Mouse (Mus musculus): ENCODE measurements around the gene Fan1. TPM values are rescaled to one million over a fixed set of nuclear protein-coding genes. Genes with fewer than 3 reads are reported as not detected.

The Fan1 gene
- polyA plus RNA-seq, 1 experiment from 2014 or later, result 1.6 TPM

DNA sequence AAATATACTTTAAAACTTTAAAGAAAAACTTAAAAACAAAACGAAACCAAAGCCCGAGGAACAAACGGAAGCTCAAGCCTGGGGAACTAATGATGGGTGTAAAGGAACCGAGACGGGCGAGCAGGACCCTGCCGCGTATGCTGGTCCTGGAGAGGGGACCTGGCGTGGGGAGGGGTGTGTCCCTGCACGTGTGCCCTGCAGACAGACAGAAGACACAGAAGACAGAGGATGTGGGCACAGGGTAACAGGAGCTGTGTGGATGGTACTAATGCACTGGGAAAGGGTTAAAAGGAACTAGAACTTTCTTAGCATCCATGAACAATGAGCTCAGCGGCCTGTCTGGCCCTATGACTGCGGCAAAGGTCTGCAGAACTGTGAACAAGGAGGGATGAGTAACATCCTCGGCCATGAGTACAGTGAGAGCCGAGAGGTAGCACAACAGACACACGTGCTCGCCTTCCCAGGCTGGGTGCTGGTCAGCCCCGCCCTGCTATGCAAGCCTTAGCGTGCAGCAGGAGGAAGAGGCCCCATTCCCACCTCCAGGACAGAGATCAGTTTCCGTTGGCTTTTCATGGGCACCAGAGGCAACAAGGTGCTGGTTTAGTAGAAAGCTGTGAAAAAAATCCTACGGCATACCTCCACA, 13.8 kb downstream of the Fan1 start:
- DNase-seq (no peak), ATAC-seq (peak; percentile 38; the same call in 1 of the 2 replicates)
- TF ChIP-seq CTCF (IDR thresholded peaks at IDR 0.05; ENCODE audit: low read depth) (no peak), EP300 (IDR thresholded peaks at IDR 0.05; ENCODE audit: low read depth) (no peak)
- H3K9ac ChIP-seq (replicated peaks), result no peak overlapping the region
- H3K27me3 ChIP-seq (ENCODE audit: insufficient read depth, low read length), result no peaks in the 10 kb centered on the region
- no peaks in the 10 kb centered on the region for H3K4me1 ChIP-seq (ENCODE audit: insufficient read depth)
- no peak overlapping the region for H3K27ac ChIP-seq (ENCODE audit: low read depth)
- H3K4me3 ChIP-seq (ENCODE audit: low read depth, low read length), result no peak overlapping the region
- no peak overlapping the region for H3K4me2 ChIP-seq (ENCODE audit: low read depth, low read length)
- no peaks in the 10 kb centered on the region for H3K9me3 ChIP-seq (ENCODE audit: low read length)
- WGBS (ENCODE audit: insufficient replicate concordance), result 79% methylated on average over 20 of the region's 20 CpGs
- peaks cover 35% of the 10 kb centered on the region for H3K36me3 ChIP-seq (replicated peaks; ENCODE audit: insufficient read depth, low read length)

DNA sequence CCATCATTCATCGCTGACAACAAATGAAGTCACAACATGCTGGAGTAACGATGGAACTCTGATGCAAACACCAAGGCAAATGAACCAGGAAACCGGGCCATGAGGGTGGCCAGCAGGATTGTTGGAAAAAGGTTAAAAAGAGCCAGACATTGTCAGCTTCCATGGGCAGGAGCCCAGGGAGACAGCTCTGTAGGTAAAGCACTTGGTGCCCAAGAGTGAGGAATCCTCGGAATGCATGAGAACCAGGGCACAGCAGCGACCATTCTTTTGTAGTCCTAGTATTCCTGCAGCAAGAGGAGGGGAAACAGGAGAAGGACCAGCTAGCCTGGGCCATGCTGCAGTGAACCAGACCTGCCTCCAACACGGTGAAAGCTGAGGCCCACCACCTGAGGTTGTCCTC, 15.2 kb downstream of the Fan1 start:
- 75% methylated on average over 6 of the region's 6 CpGs for WGBS (ENCODE audit: insufficient replicate concordance)
- Histone ChIP-seq H3K4me1 (ENCODE audit: insufficient read depth) (no peaks in the 10 kb centered on the region), H3K27me3 (ENCODE audit: insufficient read depth, low read length) (no peaks in the 10 kb centered on the region), H3K4me3 (ENCODE audit: low read depth, low read length) (no peak overlapping the region), H3K36me3 (replicated peaks; ENCODE audit: insufficient read depth, low read length) (peaks cover 22% of the 10 kb centered on the region), H3K9ac (replicated peaks) (no peak overlapping the region), H3K27ac (ENCODE audit: low read depth) (no peak overlapping the region), H3K4me2 (ENCODE audit: low read depth, low read length) (no peak overlapping the region), H3K9me3 (ENCODE audit: low read length) (no peaks in the 10 kb centered on the region)
- ATAC-seq (no peak), DNase-seq (no peak)
- TF ChIP-seq CTCF (IDR thresholded peaks at IDR 0.05; ENCODE audit: low read depth) (no peak), EP300 (IDR thresholded peaks at IDR 0.05; ENCODE audit: low read depth) (no peak)

DNA sequence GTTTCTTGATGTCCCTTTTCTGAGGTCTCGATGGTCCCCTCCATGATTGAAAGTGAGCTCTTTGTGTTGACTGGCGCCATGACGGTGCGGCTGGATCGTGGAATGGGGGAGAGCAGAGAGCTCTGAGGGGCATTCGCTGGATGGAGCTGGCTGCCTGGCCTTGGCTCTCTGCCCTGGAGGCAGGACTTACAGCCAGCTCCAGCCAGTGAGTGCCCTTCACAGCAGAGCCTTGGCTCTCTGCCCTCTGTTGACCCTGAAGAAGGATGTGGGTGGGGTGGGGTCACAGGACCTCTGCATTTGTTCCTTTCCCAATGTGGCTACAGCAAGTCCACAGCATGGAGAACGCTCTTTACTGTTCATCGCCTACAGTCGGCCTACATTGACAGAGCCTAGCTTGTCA, 16.5 kb downstream of the Fan1 start:
- peak; percentile 28 for DNase-seq

DNA sequence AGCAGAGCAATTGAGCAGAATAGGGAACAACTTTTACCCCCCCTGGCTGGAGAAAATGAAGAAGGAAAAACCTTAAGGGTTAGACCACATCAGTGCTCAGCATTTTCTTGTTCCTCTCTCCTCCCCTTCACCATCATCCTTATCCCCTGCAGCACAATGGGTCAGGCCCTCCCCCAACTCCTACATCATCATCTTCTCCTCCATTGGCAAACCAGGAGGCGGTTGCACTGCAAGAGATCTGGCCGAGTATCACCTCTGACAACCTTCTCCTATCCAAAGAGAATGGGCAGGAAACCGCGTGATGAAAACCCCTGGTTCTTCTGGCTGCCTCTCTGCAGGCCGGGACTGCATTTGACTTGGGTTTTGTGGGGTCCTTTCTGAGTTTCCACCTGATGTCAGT, 17.2 kb downstream of the Fan1 start:
- no peaks in the 10 kb centered on the region for H3K9me3 ChIP-seq (ENCODE audit: low read length)
- TF ChIP-seq CTCF (IDR thresholded peaks at IDR 0.05; ENCODE audit: low read depth), result no peak
- DNase-seq (no peak), ATAC-seq (no peak)
- 77% methylated on average over 5 of the region's 5 CpGs for WGBS (ENCODE audit: insufficient replicate concordance)
- H3K9ac ChIP-seq (replicated peaks), result no peak overlapping the region
- H3K4me3 ChIP-seq (ENCODE audit: low read depth, low read length), result no peak overlapping the region
- no peaks in the 10 kb centered on the region for H3K4me1 ChIP-seq (ENCODE audit: insufficient read depth)
- H3K36me3 ChIP-seq (replicated peaks; ENCODE audit: insufficient read depth, low read length), result peaks cover 8% of the 10 kb centered on the region; the same call in 1 of the 2 replicates
- H3K4me2 ChIP-seq (ENCODE audit: low read depth, low read length), result no peak overlapping the region
- no peaks in the 10 kb centered on the region for H3K27me3 ChIP-seq (ENCODE audit: insufficient read depth, low read length)
- no peak overlapping the region for H3K27ac ChIP-seq (ENCODE audit: low read depth)

More for the DNA sequence above, 16.5 kb downstream of the Fan1 start:
- no peak for TF ChIP-seq EP300 (IDR thresholded peaks at IDR 0.05; ENCODE audit: low read depth)
- Histone ChIP-seq H3K36me3 (replicated peaks; ENCODE audit: insufficient read depth, low read length) (peaks cover 15% of the 10 kb centered on the region; the same call in 1 of the 2 replicates), H3K27ac (ENCODE audit: low read depth) (peak overlapping the region; percentile 61), H3K9me3 (ENCODE audit: low read length) (no peaks in the 10 kb centered on the region), H3K9ac (replicated peaks) (no peak overlapping the region), H3K4me1 (ENCODE audit: insufficient read depth) (no peaks in the 10 kb centered on the region), H3K4me2 (ENCODE audit: low read depth, low read length) (no peak overlapping the region), H3K4me3 (ENCODE audit: low read depth, low read length) (no peak overlapping the region), H3K27me3 (ENCODE audit: insufficient read depth, low read length) (no peaks in the 10 kb centered on the region)
- WGBS (ENCODE audit: insufficient replicate concordance), result 88% methylated on average over 9 of the region's 9 CpGs
- ATAC-seq, result peak; percentile 48; the same call in 1 of the 2 replicates

DNA sequence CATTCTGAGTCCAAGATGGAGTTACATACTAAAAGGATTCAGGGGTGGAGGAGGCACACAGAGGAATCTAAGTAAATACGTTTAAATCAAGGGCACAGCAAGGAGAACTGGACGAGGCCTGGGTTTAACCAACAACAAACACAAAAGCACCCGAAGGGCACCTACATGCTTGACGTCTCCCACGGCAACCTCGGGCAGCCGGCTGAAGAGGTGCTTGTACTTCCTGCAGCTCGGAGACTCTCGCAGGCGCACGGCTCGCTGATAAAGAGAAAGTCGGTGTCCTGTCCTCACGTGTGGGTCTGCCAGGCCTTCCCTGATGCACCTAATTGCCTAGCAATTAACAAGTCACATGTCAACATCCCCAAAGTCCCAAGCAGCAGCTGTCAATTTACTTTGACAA, 19.7 kb downstream of the Fan1 start:
- Histone ChIP-seq H3K36me3 (replicated peaks; ENCODE audit: insufficient read depth, low read length) (no peaks in the 10 kb centered on the region), H3K27ac (ENCODE audit: low read depth) (no peak overlapping the region), H3K9ac (replicated peaks) (no peak overlapping the region), H3K27me3 (ENCODE audit: insufficient read depth, low read length) (no peaks in the 10 kb centered on the region), H3K4me2 (ENCODE audit: low read depth, low read length) (no peak overlapping the region), H3K4me3 (ENCODE audit: low read depth, low read length) (no peak overlapping the region), H3K9me3 (ENCODE audit: low read length) (no peaks in the 10 kb centered on the region), H3K4me1 (ENCODE audit: insufficient read depth) (no peaks in the 10 kb centered on the region)
- WGBS (ENCODE audit: insufficient replicate concordance), result 74% methylated on average over 14 of the region's 14 CpGs
- no peak for DNase-seq
- ATAC-seq, result no peak
- TF ChIP-seq CTCF (IDR thresholded peaks at IDR 0.05; ENCODE audit: low read depth) (no peak), EP300 (IDR thresholded peaks at IDR 0.05; ENCODE audit: low read depth) (no peak)

DNA sequence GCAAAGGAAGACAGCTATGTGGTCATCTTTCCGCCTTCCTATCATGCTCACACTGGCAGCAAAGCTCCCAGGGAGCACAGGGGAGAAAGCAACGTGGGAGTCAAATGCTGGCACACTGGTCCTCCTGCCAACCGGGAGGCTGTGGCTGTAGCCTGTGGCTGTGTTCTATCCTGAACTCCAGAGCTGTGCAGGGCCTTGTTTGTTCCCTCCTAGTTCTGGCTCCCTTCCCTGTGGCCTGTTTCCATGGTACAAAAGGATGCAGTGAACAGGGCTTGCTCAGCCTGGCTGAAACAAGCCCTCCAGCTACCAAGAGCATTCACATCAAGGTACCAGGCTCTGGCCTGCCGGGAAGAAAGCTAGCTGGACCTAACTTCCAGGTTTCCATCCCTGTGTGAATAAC, 22.8 kb downstream of the Fan1 start:
- no peak overlapping the region for H3K27ac ChIP-seq (ENCODE audit: low read depth)
- 72% methylated on average over 4 of the region's 4 CpGs for WGBS (ENCODE audit: insufficient replicate concordance)
- ATAC-seq (no peak), DNase-seq (no peak)
- H3K27me3 ChIP-seq (ENCODE audit: insufficient read depth, low read length), result no peaks in the 10 kb centered on the region
- H3K4me1 ChIP-seq (ENCODE audit: insufficient read depth), result no peaks in the 10 kb centered on the region
- no peaks in the 10 kb centered on the region for H3K36me3 ChIP-seq (replicated peaks; ENCODE audit: insufficient read depth, low read length)
- no peaks in the 10 kb centered on the region for H3K9me3 ChIP-seq (ENCODE audit: low read length)
- H3K9ac ChIP-seq (replicated peaks), result no peak overlapping the region
- H3K4me2 ChIP-seq (ENCODE audit: low read depth, low read length), result no peak overlapping the region
- TF ChIP-seq EP300 (IDR thresholded peaks at IDR 0.05; ENCODE audit: low read depth) (no peak), CTCF (IDR thresholded peaks at IDR 0.05; ENCODE audit: low read depth) (no peak)
- no peak overlapping the region for H3K4me3 ChIP-seq (ENCODE audit: low read depth, low read length)
